Mouse (Mus musculus) heart, postnatal 10 days (tissue): ENCODE data around the gene Olfr111. TPM values are rescaled to one million over a fixed set of nuclear protein-coding genes. Genes with fewer than 3 reads are reported as not detected.
"Not testable (repeated sequence)": the region's sequence is repeated elsewhere in the genome, so short reads cannot be mapped to it uniquely, and the experiment has no call there.

Source experiments
- DNase-seq, 2 experiments: peaks; one replicate each; pipeline ENCODE4 v3.0.0; 2021
- intact Hi-C: fragments of 180-260 bp; cut with DNase I; formaldehyde crosslinking; loops from one replicate; pipeline ENCODE4 v1.15.1; 2025
- total RNA-seq, 2 experiments: library from RNA; stranded (reverse); gene quantifications; 2 replicates each; pipeline ENCODE4 v1.2.3; 2021

Gene Olfr111
- total RNA-seq = not detected

DNA sequence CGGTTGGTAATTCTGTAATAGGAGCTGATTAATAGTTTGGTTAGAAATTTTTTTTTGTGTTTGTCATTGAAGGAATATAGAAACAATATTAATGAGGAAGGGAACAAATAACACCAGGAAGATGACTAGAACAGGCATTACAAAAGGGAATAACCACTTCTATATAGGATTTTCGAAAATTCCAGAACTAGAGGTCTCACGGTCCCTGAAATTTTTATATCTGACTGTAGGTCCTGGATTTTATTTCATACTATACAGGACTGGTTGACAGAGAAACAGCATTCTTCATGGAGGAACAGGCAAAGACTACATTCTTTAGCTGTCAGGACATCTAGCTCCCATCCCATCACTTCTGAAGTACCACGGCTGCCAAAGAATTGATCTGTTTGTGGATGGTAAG is at the start of gene Olfr111:
Gene Olfr111 (plus strand): TSS at position 301 of the 400 bp plus-strand sequence.
- DNase-seq = no peak
- intact Hi-C loops = no loop called here

DNA sequence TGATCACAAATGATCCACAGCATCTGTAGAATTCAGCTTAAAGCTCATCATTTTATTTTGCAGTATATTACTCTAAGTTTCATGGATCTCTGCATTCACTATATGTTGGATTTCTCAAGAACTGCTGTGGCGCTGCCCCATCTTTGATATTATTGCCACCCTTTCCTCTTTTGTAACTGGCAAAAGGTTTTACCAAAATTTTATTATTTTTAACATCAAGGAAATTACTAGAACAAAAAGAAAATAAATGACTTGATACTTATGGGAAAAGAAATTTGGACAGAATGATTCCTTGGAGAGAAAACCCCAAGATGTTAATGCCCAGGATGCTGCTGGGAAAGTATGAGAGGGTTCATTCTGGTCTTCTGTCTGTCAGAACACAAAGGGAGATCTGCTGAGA is 49.2 kb upstream of the Olfr111 start, which contains the start of gene Olfr109:
Gene Olfr109 (plus strand): TSS at position 301 of the 400 bp plus-strand sequence.
- intact Hi-C loops = no loop called here
- DNase-seq = no peak

DNA sequence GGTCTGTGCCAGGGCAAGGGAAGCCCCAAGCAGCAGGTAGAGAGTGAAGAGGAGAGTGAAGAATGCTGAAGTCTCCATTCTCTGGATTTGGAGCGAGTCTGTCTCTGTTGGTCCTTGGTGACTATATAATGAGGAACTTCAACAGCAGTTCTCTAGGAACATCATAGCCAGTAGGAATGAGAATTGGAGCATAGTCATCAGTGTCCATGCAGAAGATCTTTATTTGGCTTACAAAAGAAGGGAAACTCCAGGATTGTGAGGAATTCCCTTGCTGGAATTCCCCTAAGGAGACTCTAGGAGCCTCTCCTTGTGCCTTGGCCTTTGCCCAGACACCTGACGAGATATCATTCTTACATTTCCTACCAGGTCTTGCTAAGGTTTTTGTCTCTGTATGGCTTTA is 24.4 kb upstream of the Olfr111 start, which contains the start of gene H2-M2:
Gene H2-M2 (minus strand): TSS at position 101 of the 400 bp plus-strand sequence.
- intact Hi-C loops = no loop called here
- no peak for DNase-seq

DNA sequence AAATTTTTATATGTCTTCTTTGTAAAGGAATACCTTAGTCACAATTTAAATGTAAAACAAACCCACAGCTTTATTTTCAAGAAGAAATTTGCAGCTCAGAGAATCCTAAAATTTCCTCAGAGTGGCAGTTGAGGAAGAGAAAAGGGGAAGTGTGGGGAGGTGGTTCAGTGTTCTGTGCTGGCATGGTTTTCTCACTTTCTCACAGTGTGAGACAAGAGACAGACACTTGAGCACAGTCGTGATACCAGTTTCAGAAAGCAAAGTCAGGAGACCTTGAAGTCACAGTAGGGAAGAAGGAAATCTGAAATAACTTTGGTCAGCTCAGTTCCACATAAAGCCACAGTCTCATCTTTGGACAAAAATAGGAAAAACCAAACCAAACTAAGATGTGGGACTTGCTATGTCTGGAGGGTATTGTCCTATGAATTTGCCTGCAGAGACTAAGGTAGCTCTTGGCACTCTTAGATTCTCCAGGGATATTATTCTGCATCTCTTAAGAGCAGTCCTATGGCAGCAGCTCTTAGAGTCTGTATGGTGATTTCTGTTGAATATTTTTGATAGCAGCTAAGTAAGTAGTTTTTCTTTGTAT is 15.8 kb upstream of the Olfr111 start, which contains the start of gene Olfr110:
Gene Olfr110 (plus strand): TSS at position 539 of the 589 bp plus-strand sequence.
- intact Hi-C loops = no loop called here
- no peak for DNase-seq

DNA sequence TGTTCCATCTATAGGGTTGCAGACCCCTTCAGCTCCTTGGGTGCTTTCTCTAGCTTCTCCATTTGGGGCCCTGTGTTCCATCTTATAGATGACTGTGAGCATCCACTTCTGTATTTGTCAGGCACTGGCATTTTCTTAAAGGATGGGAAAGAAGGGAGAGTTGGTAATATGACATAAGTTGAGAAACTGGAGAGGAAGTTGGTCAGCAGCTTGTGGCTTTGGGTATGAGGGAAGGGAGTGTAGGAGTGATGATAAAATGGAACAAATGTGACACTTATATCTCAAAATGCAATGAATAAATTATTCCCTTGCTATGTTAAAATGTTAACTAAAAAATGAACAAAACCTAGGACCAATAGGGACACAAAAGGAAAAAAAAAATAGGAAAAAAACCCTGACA is 16.8 kb downstream of the Olfr111 start:
- intact Hi-C loops, DNase-seq: not testable (repeated sequence)

- intact Hi-C loops, DNase-seq: not testable (repeated sequence)
Measured at GRCm38 (mm10) chr17:37525427-37525826, 17.6 kb downstream of the Olfr111 start.

DNA sequence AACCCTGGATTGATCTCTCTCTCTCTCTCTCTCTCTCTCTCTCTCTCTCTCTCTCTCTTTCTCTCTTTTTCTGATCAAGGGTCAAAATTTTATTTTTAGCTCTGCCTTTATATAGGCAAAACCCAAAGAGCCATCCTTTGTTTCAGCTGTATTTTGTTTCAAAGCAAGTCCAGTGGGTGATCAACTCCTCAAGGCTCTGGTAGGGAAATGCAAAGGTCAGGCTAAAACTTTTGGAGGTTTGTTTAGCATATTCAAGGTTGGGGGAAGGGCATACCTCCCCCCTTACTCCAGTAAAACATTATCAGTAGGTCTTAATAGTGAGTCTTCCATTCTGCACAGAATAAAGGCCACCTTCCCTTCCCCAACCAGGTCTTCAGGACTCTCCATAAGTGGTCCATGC is 27.3 kb downstream of the Olfr111 start:
- intact Hi-C loops = no loop called here
- DNase-seq = no peak

GRCm38 (mm10) chr17:37538416-37538815 is 30.6 kb downstream of the Olfr111 start:
- intact Hi-C loops, DNase-seq: not testable (repeated sequence)

DNA sequence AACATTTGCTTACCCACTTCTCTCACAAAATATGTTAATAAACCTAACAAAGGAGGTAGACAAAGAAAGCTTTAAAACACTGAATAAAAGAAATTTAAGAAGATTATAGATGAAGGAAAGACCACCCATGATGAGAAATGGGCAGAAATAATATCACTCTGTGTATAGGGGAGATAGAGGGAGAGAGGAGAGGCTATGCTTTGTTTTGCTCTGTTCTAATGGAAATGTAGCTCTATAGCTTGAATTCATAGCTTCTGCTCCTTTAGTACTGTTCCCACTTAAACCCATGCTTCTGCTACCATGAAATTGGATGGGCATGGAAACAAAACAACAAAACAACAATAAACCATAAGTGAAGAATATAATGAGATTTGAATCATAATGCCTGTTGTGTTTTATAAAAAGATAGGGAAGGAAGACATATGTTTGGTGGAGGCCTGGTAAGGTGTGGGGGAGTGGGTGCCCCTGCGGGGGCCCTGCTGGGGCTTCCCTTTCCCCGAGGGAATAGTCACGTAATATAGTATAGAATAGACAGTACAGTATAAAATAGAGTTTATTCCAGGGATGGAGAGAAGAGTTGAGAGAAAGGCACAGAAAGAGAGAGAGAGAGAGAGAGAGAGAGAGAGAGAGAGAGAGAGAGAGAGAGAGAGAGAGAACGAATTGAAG is 33.8 kb downstream of the Olfr111 start:
- DNase-seq = no peak
- intact Hi-C loops = no loop called here

GRCm38 (mm10) chr17:37543800-37544435 is 36.1 kb downstream of the Olfr111 start:
- DNase-seq = no peak
- intact Hi-C loops = no loop called here

DNA sequence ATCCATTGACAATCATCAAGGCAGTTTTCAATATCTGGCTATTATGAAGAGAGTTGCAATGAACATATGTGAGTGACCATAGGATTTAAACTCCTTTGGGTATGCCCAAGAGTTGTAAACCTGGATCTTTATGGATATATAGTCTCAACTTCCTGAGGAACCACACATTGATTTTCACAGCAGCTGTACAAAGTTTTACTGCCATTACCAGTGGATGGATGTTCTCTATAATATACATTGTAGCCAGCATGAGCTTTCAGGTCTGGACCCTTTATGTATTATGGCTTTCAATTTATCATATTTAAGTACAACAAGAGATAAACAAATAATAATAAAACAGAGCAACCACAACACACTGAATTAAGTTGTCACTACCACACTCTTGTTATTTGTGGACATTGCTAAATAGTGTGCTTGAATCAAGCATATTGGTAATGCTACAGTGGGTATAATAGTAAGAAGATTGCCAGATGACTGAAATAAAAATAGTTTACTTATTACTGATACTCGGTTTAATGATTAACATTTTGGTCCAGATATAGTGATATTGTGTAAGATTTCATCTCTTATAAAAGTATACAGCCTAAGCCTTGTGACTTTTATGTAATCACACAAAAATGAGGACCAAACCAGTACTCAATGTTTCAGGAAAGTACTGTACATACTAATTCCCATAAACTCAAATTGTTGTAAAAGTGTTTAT is 51.2 kb downstream of the Olfr111 start:
- intact Hi-C loops = no loop called here
- no peak for DNase-seq

DNA sequence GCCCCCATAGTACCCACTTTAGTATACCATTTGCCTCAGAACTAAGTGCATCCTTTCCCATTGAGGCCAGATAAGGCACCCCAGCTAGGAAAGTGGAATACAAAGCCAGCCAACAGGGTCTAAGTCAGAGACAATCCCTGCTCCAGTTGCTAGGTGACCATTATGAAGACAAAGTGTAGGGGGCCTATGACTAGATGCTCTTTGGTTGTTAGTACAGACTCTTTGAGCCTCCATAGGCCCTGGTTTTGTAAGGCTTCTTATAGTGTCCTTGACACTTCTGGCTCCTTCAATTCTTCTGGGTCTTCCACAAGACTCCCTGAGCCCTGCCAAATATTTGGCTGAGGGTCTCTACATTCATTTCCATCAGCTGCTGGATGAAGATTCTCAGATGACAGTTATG is 61.5 kb downstream of the Olfr111 start, which contains the start of gene Olfr112:
Gene Olfr112 (minus strand): TSS at position 101 of the 400 bp plus-strand sequence.
- intact Hi-C loops = no loop called here
- no peak for DNase-seq

DNA sequence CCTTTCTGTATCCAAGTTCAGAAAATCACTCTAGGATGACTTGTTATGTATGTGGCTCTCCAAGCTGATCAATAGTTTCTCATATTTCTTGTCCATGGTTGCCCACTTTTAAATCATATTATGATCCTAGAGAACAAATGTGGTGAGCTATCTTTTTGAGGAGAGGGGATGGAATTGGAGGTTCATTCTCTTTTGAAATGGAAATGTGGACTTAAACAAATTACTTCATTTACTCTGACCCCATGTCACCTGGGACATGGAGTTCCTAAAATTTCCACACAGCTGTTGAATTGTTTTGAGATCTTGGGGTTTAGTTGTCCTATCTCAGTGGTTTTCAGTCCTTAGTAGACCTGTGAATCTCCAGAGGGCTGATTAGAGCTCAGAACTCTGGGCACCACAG is 69.7 kb downstream of the Olfr111 start, which contains the start of gene Olfr113:
Gene Olfr113 (minus strand): TSS at position 101 of the 400 bp plus-strand sequence.
- intact Hi-C loops = no loop called here

More for the DNA sequence above, 69.7 kb downstream of the Olfr111 start, which contains the start of gene Olfr113:
- no peak for DNase-seq

Other genes with a start within 250 kb of the Olfr111 start
- gene Olfr98, start 244.3 kb upstream of the Olfr111 start, total RNA-seq = not detected
- gene H2-M3, start 237.8 kb upstream of the Olfr111 start, total RNA-seq = 1 to 10 TPM; 3.2 to 4.0 TPM
- not detected for gene Olfr99, start 224.6 kb upstream of the Olfr111 start, total RNA-seq
- not detected for gene Olfr101, start 203.7 kb upstream of the Olfr111 start, total RNA-seq
- gene Olfr102, start 191.0 kb upstream of the Olfr111 start, total RNA-seq = not detected
- gene Olfr103, start 168.3 kb upstream of the Olfr111 start, total RNA-seq = not detected
- not detected for gene Olfr104-ps, start 148.4 kb upstream of the Olfr111 start, total RNA-seq
- gene Olfr105-ps, start 129.0 kb upstream of the Olfr111 start, total RNA-seq = not detected
- not detected for gene Olfr106-ps, start 117.6 kb upstream of the Olfr111 start, total RNA-seq
- gene Olfr107, start 108.8 kb upstream of the Olfr111 start, total RNA-seq = not detected
- not detected for gene Olfr108, start 62.5 kb upstream of the Olfr111 start, total RNA-seq
- not detected for gene Olfr109, start 49.1 kb upstream of the Olfr111 start, total RNA-seq
- not detected for gene H2-M2, start 24.5 kb upstream of the Olfr111 start, total RNA-seq
- gene Olfr110, start 15.6 kb upstream of the Olfr111 start, total RNA-seq = not detected
- gene Olfr112, start 61.4 kb downstream of the Olfr111 start, total RNA-seq = not detected
- gene Olfr113, start 69.6 kb downstream of the Olfr111 start, total RNA-seq = not detected
- not detected for gene Olfr114, start 84.7 kb downstream of the Olfr111 start, total RNA-seq
- not detected for gene Olfr115, start 119.1 kb downstream of the Olfr111 start, total RNA-seq
- gene Olfr116, start 119.2 kb downstream of the Olfr111 start, total RNA-seq = not detected
- gene Olfr117, start 155.8 kb downstream of the Olfr111 start, total RNA-seq = not detected
- gene Olfr118, start 159.0 kb downstream of the Olfr111 start, total RNA-seq = not detected
- gene Olfr119, start 188.5 kb downstream of the Olfr111 start, total RNA-seq = not detected
- not detected for gene Olfr120, start 213.8 kb downstream of the Olfr111 start, total RNA-seq
- gene Olfr121, start 240.8 kb downstream of the Olfr111 start, total RNA-seq = not detected